Mouse (Mus musculus) ovary, postnatal 36 days (tissue): ENCODE results near the gene Sorbs1.

Experiments used
- DNase-seq: peaks from one replicate; pipeline ENCODE4 v3.0.0; 2022; ENCODE audit warnings: low spot score, mixed read lengths

The Sorbs1 gene

DNA sequence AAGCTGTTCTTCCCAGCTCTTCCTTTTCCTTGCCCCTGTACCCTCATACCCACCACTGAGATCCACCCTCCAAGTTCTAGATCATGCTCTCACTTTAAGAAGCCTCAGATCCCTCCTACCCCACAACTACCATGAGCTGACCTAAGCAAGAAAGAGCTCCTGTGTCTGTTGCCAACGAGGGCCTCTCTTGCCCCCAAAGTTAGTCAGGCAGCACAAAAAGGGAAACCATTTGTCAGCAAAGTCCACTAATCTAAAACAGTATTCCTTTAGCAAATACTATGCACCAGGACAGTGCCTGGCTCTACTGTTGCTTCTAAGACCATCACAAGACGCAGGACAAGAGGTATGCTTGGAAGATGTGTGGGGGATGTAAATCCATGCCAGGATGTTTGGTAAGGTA lies 106.4 kb downstream of the Sorbs1 start:
- no peak for DNase-seq

DNA sequence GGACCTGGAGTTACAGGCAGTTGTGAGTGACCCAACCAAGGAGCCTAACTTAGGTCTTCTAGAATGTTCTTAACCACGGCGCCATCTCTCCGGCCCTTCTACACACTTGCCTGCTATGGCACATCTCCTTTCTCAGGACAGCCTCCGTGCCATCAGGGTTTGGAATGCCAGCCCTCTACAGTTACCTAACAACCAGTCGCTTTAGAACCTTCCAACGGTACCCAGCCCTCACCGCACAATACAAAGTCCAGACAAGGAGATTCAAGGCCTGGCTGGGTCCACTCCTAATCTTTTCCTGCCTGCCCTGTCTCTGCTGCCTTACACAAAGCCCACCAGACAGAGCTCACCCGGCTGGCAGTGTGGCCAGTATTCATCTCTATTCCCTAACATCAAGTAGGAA lies 106.9 kb downstream of the Sorbs1 start:
- no peak for DNase-seq

DNA sequence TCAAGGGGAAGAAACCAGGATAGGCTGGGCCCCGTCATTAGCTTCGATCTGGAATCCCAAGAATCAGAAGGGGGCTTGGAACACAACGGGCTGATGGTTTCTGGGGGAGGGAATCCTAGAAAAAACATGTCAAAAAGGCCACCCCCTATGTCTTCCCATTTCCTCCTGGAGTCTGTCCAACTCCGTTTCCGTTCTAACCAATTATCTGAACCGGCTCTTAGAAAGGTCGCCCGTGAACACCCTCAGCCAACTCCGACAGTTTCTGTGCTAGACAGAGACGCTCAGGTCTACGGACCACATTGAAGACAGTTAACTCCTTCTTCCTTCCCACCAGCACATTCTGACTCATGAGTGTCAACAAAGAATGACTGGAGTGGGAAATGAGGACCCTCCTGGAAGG lies 107.8 kb downstream of the Sorbs1 start:
- DNase-seq, result no peak

DNA sequence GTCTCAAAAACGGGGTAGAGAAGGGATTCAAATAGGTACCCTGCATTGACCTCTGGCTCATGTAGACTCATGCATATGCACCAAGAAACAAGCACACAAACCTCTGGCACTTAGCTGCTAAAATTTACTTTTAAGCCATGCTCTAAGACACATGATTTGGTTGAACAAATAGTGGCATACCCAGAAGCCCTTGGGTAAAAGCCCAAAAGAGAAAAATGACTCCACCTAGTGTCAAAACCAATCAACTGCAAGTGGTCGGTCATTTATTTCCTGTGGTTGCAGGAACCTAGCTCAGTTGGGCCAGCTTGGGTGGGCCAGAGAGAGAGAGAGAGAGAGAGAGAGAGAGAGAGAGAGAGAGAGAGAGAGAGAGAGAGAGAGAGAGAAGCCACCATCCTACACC lies 109.0 kb downstream of the Sorbs1 start:
- DNase-seq, result no peak

DNA sequence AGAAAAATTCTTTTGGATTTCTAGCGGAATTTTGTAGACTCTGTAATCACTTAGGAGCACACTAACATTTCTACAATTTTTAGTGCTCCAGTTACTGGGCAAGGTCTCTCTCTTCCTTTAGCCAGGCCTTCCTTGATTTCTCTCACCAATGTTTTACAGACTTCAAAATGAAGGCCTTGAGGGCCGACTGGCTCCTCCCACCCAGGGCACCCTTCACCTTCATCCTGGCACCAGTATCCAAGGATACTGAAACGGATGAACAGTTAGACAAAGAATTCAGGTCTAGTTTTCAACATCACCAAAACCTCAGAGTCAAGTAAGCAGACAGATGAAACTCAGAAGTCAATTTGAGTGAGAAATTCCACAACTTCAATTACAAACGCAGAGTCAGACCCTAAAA lies 109.6 kb downstream of the Sorbs1 start:
- no peak for DNase-seq

DNA sequence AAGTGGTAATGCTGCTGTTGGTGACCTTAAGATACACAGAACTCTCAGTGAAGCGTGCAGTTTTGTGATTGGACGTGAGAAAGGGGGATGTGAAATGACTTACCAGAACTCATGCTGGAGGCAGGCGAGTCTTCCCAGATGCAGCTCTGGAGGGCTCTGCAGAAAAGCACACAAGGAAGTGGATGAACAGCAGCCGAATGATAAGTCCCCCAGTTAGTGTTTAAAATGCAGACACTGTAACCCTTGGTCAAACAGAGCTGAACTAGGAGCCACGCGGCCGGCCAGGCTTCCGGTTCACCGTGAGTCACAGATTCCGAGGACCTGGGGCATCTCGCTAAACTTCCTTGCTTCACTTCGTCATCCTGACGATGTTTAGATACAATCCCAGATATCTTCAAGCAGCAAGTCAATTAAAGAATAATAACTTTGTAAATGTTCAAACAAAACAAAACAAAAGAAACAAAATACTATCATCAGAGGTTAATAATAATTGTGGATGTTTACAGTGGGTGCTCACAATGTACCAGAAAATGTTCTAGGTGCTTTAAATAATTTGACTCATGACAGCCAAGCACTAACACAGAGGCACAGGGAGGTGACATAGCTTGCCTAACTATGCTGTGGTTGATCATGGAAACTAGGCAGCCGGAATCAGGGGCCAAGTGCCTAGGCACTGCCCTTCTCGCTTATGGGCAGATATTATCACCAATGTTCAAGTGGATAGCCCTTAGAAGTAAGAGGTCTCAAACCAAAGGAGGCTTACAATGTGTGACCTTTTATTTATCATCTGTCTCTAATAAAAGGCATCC lies 111.2 kb downstream of the Sorbs1 start:
- DNase-seq, result no peak

DNA sequence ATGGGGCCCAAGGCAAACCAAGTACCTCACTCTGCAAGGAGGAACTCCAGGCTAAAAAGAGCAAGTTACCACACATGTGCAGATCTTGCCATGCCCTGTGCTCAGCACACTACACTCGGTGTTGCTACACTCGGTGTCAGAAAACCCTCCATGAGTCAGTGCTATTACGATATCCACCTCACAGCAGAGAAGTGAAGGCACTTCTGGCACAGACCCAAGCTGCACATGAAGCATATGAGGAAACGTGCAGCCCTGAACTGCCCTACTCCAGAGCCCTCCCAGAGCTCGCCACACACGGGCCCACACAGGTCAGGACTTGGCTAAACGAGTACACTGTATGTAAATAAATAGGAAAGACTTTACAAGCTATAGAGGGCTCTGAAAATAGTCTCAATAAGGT lies 112.4 kb downstream of the Sorbs1 start:
- DNase-seq, result no peak

DNA sequence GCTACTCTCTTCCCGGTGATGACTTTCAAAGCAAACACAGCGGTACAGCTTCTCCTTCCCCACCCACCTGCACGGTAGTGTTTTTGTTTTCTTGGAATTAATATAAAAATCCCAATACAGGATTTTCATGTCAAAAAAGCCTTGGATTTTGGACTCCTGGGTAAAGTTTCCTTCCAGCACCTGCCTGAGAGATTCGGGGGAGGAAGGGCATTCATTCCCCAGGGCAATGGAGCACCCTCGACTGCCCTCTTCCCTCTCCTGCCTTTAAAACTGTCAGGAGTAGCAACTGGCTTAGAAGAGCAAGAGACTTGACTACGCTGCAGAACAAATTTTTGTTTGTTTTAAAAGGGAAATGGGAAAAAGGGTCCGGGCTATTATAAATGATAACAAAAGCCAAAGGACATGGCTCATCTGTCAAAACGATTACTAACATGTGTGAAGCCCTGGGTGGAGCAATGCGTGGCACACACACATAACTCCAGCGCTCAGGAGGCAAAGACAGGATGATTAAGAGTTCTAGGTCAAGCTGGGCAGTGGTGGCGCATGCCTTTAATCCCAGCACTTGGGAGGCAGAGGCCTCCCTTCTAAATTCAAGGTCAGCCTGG lies 113.1 kb downstream of the Sorbs1 start:
- DNase-seq, result no peak

DNA sequence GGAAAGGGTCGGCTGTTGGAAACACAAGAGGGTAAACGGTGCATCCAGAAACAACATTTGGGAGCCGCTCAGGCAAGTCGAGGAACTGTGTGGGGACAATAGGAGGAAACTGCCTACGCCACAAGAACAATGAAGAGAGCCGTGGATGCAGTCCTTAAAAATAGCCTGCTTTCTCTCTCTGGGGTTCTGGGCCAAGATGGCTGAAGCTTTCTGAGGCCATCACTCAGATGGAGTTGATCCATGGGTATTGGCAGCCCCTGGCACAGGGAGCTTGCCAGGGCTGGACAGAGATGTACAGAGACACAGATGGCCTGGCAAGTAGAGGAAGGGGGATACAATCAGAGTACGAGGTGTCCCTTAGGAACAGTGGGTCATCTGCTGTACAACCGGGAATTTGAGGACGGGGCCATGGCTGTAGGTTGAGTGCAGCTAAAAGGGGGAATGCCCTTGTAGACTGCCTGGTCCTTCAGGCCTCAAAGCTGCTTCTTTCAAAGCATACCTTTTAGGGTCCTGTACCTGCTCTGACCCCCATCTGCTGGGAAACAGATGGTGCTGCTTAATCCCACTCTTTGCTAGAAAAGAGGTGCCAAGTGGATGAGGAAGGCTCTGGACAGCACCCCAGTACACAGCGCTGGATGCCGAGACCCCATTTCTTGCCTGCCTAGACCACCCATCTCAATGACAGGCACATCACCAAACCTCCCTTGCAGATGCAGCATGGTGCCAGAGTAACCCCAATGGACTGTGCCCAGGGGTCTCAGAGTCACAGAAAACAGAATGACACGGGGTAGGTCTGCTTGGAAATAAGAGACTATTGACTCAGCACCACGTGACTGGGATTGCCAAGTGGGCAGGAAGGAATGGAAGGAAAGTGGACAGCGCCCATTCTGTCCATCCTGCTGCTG lies 117.6 kb downstream of the Sorbs1 start:
- DNase-seq, result no peak

DNA sequence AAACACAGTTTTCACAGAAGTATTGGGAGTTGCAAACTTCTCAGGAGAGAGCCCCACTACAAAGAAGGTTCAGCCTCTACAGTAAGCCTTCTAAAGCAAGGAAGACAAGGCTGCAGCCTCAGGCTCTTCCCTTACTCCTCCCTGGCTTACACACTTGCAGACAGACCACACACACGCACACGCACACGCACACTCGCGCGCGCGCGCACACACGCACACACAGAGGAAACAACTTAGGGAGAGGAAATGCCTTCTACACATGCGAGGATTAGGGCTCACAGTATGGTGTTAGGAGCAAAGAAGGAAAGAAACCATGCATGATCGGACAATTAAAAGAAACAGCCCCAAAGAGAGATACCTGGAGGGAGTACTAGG lies 118.3 kb downstream of the Sorbs1 start:
- DNase-seq, result no peak

DNA sequence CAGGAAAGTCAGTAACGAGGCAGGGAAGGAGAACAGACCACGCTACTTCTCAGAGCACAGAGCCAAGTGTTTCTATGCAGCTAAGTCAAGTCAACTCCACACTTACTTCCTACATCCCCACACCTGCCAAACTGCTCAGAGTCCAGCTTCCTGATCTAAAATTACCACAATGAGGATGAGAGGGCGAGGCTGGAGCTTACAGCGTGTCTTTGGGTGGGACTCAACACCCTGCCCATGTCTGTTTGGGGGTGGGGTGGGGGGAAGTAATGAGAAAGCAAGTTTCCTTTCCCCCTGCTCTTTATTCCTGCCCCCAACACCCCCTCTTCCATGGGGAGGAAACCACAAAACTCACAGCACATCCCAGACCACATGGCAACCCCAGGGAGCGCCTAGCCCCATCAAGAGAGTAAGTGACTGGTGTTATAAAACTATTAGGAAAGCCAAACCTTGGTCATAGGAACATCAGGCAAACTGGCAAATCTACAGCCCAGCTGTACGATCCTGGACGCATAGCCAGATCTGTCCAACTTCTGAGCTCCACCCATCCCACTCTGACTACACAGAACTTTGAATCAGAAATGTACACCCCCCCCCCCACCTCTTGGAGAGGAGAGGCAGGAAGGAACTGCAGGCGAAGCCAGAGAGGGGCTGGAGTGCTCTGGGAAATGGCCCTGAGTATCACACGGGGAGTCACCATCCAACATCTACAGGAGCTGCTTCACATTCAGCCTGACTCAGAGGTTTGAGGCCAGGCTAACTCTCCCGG lies 118.8 kb downstream of the Sorbs1 start:
- DNase-seq, result no peak

DNA sequence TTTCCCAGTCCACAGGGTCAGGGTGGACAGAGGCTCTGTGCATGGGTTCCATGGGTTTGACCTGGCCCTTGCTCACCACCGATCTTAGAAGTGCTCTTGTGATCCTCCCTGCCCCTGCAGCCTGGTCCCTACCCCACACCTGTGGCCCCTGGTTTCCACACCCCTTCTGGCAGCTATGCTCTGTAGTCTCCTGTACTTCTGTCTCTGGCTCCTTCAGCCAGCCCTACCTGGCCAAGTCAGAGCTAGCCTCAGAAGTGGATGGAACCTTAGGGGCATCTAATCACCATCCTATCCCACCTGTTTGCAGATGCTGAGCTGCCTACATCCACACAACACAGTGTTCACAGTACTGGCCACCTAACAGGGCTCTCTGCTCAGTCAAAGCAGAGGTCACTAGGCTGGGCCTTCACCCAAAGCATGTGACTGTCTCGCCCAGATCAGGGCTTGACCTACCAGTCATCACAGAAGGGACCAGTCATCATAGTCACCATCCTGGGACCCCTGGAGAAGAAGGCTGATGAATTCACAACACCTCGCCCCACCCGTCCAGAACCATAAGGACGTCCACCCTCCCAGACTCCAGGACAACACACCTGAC lies 120.7 kb downstream of the Sorbs1 start:
- no peak for DNase-seq

DNA sequence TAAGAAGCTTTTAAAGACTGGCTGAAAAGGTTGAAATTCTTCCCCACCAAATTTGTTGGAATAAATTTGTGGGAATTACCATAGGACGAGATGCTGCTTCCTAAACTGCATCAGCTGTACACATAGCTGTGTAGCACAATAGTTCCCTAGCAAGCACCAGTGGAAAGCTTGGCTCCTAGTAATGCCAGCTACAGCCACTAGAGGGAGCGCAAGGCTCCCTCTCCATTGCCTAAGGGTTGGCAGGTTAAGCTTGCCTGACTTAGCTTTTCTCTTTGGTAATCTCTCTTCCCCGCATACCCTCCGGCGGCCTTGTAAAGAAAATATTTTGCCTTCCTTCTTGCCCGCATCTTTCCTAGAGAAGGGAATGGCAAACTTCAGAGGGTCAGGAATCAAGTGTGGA lies 122.1 kb downstream of the Sorbs1 start:
- DNase-seq, result peak; percentile 78

DNA sequence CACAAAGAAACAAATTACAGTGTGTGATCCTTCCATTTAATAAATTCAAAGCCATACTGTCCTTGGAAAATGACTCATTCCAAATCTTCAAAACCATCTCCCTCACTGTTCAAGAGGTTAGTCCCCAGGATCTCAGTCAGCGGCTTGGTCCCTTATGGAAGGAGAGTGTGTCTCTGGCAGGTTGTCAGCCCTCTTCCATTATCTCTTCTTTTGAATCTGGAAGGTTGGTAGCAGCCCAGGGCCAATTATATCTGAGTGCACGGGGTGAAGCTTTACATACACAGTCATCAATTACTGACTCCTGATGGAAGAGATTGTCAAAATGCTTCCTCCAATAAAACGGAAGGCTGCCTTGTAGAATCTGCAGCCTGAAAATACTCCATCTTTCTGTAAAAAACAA lies 126.7 kb downstream of the Sorbs1 start:
- no peak for DNase-seq

DNA sequence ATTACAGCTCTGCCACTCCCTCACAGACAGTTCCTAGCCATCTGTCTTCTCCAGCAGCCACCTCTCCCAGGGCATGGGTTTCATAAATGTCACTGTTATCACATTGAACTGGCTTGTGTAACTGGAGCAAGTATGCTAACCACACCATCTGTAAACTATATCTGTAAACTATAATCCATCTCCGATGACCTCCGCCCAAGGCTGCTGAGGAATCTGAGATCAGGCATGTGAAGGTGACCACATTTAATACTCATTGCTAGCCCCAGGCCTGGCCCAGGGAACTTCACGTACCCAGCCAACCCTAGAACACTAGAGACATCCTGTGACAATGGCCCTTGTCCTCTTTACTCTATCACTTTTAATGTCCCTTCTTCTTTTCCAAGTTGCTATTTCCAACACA lies 128.2 kb downstream of the Sorbs1 start:
- no peak for DNase-seq

DNA sequence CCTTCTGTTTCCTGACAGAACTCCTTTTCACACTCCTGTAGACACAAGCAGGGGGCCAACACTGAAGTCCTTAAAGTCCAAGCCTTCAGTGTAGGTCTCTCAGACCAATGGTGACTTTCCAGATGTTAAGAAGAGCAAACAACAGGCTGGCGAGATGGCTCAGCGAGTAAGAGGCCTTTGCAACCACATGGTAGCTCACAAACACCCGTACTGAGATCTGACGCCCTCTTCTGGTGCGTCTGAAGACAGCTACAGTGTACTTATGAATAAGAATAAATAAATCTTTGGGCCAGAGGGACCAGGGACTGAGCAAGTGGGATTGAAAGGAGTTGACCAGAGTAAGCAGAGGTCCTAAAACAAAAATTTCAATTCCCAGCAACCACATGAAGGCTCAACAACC lies 129.6 kb downstream of the Sorbs1 start:
- no peak for DNase-seq

DNA sequence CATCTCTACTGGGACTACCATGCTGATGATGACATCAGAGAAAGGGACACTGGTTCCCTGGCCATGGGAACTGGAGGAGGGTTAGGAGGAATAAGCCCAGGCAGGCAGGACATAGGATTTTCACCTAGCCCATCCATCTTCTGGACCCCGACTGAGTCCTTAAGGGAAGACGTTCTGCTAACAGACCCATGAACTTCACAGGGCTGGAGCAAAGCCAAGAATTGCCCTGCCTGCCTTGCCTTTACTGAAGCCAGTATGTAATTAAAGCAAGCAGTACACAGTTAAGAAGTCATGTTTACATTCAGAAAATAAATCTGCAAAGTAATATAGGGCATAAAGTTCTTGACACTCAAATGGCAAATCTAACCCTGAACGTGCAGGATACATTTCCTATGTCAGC lies 132.9 kb downstream of the Sorbs1 start:
- no peak for DNase-seq

DNA sequence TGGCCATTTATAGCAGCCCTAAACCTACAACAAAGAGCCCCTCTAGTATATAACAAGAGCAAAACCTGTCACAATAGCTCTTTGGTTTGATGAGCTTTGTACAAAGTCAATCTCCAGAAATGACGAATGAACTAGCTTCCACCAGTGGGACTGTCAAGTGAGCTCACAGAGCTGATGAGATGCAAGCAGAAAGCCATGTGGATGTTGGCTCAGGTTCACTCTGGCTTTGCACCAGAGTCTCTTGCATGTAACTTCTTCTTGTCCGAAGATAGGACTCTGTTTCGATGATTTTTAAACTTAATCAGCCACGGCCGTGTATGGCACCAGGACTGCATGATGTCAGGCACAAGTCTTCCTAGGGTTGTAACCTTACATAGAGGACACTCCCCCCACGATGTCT lies 133.6 kb downstream of the Sorbs1 start:
- no peak for DNase-seq

DNA sequence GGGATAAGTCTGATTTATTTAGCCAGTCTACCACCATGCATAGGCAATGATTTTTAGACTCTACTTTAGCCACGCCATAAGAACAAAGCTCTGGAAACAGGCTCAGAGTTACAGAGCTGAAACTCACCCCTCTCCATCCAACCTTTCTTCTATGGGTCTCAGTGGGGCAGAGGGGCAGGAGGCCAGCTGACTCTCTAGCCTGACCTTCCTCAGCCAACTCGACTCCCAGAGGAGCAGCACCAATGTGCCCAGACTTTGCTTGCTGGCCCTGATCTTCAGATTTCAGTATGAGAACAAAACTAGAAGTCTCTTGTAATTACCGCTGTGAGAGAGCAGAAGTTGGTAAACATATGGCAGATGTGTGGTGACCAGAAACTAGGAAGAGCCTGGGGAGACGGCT lies 134.5 kb downstream of the Sorbs1 start:
- DNase-seq, result no peak

DNA sequence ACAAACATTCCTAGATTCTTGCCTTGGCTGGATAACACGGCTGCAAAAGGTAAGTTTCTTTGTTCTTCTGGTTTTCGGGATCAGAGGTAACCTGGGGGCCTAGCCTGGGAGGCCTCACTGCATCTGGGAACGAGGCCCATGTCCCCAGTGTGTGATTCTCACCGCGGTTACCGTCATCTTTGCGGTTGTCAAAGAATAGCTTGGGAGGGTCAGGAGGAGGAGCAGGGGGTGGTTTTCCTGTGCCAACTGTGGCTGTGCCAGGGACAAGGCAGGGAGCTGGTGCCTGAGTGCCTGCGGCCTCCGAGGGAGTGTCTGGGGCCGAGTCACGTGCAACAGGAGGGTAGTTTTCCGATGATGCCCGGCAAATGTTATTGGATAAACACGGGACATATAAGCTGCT lies 135.9 kb downstream of the Sorbs1 start:
- no peak for DNase-seq

DNA sequence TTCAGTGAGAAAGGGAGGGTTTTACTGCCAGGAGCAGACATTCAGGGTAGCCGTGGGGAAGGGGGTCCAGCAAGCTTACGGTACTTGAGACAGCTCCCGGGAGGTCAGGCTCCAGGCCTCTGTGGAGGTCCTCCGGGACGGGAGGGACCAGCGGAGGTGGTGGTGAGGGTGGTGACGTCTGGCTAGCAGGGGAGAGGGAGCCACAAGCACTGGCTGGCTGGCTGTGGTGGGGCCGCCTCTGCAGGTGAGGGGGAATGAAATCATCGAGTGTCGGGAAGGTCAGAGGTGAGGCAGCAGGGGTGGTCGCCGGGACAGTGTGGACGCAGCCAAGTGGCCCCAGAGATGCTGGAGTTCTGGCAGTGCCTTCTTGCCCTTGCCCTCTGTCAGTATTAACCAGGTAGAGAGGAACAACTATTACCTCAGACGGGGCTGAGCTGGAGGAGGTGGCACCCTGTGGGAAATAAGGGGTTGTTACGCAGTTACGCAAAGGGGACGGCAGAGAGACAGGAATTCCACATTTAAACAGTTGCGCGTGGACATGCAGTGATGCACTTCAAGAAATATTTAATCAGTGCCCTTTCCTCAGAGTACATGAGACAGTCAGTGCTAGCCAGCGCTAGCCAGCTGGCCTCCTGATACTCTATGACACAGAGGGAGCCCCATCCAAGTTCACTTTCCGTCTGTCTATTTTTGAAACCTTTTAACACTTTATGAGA lies 136.9 kb downstream of the Sorbs1 start:
- no peak for DNase-seq
